Mouse (Mus musculus) hindbrain, embryonic 11.5 days (tissue): Measurements from ENCODE around the gene Adsl. TPM values are rescaled to one million over a fixed set of nuclear protein-coding genes. Genes with fewer than 3 reads are reported as not detected.

Source experiments
- ATAC-seq: fragments of 200-750 bp; cut with Nextera tagmentation; 2 replicates; pipeline ENCODE4 v1.8.0; 2017; ENCODE audit warnings: mild to moderate bottlenecking, moderate TSS enrichment, moderate library complexity; ENCODE audit not compliant: low FRiP score
- DNase-seq: peaks from one replicate; pipeline ENCODE4 v3.0.0-alpha.2; 2015; ENCODE audit warnings: low spot score
- H3K27ac ChIP-seq: fragments of 300-500 bp; sonication (generic); 2 replicates; pipeline ENCODE4 v1.5.1; 2014; ENCODE audit warnings: mild to moderate bottlenecking, low read depth, low read length
- H3K27me3 ChIP-seq: fragments of 300-500 bp; sonication (generic); 2 replicates; pipeline ENCODE4 v1.6.1; 2014; ENCODE audit warnings: mild to moderate bottlenecking, low read length, moderate library complexity, mixed read lengths; ENCODE audit not compliant: control insufficient read depth, insufficient read depth
- H3K36me3 ChIP-seq: fragments of 300-500 bp; sonication (generic); 2 replicates; pipeline ENCODE4 v1.6.1; 2014; ENCODE audit warnings: mild to moderate bottlenecking, low read length, moderate library complexity, mixed read lengths; ENCODE audit not compliant: control insufficient read depth, insufficient read depth
- H3K4me1 ChIP-seq: fragments of 300-500 bp; sonication (generic); replicated peaks from 2 replicates; pipeline ENCODE4 v1.6.1; 2014; ENCODE audit warnings: low read length, mixed read lengths; ENCODE audit not compliant: control insufficient read depth, insufficient read depth
- H3K4me2 ChIP-seq: fragments of 300-500 bp; sonication (generic); replicated peaks from 2 replicates; pipeline ENCODE4 v1.6.1; 2014; ENCODE audit warnings: mild to moderate bottlenecking, low read depth, low read length
- H3K4me3 ChIP-seq: fragments of 300-500 bp; sonication (generic); 2 replicates; pipeline ENCODE4 v1.5.1; 2014; ENCODE audit warnings: low read depth, low read length
- H3K9ac ChIP-seq: fragments of 300-500 bp; sonication (generic); 2 replicates; pipeline ENCODE4 v1.6.1; 2014; ENCODE audit warnings: low read depth, low read length
- H3K9me3 ChIP-seq: fragments of 300-500 bp; sonication (generic); 2 replicates; pipeline ENCODE4 v1.6.1; 2016; ENCODE audit warnings: low read length; ENCODE audit not compliant: control insufficient read depth
- WGBS: fragments of 180-500 bp; shearing (Covaris S2); extraction: QIAGEN DNeasy Blood & Tissue Kit; methylation state at CpG from one replicate; pipeline ENCODE4 v1.1.7; 2014; 5-methylcytosine and 5-hydroxymethylcytosine counted together
- polyA plus RNA-seq: library from polyadenylated mRNA; unstranded; fragments of >200 nt; fragmentation: Nextera tagmentation; extraction: Ambion mirVana; gene quantifications from 2 replicates; pipeline ENCODE4 v1.2.1, GENCODE M21; 2014

Gene Adsl
- polyA plus RNA-seq, 1 experiment from 2014 or later = 153 TPM

- Histone ChIP-seq H3K36me3 (peaks cover 8% of the 10 kb centered on the region), H3K4me1 (no peaks in the 10 kb centered on the region), H3K4me2 (no peak overlapping the region), H3K4me3 (no peak overlapping the region), H3K9ac (no peak overlapping the region), H3K27me3 (no peaks in the 10 kb centered on the region), H3K27ac (no peak overlapping the region), H3K9me3 (no peaks in the 10 kb centered on the region)
- WGBS = 90% methylated on average over 7 of the region's 7 CpGs
- ATAC-seq = no peak
- no peak for DNase-seq
Measured at GRCm38 (mm10) chr15:81017308-81017707, 69.0 kb downstream of the Adsl start.

Other genes with a start within 250 kb of the Adsl start
- gene Tnrc6b, start 237.2 kb upstream of the Adsl start, polyA plus RNA-seq = 20.1 and 24.9 TPM in 2 replicates
- gene Sgsm3, start 29.3 kb downstream of the Adsl start, polyA plus RNA-seq = 17.4 and 26.5 TPM in 2 replicates
- gene Mrtfa, start 242.3 kb downstream of the Adsl start, polyA plus RNA-seq = 19.6 and 31.9 TPM in 2 replicates